Mouse (Mus musculus): ENCODE measurements around the gene Safb.

DNA sequence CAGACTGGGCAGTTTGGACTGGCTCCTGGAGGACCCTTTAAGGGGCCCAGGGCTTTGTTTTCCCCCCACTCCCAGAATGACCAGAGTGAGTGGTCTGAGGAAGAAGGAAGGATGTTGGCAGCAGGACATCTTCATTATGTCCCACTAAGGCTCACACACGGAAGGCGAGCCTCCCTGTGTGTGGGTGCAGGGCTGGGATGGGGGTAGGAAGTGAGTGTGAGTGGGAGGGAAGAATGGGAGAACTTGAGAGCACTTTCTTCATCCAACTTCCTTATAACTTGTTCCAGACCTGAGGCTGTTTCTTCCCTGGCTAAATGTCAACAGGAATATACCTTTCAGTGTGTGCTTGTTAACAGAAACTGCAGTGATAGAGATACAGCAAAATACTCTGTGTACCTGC is 26.7 kb downstream of the Safb start:
- TF ChIP-seq CTCF (IDR thresholded peaks at IDR 0.05; ENCODE audit: extremely low read depth, insufficient read depth, low read length), result no peak
- TF ChIP-seq POLR2A (IDR thresholded peaks at IDR 0.05; ENCODE audit: extremely low read depth, insufficient read depth, low read length), result no peak
